Mouse (Mus musculus): ENCODE data around the gene Vmn1r56.
"Not testable (repeated sequence)": the region's sequence is repeated elsewhere in the genome, so short reads cannot be mapped to it uniquely, and the experiment has no call there.

Vmn1r56 gene

GRCm38 (mm10) chr7:5196647-5197046 lies at the start of gene Vmn1r56:
Gene Vmn1r56, minus strand, starts transcription at chr7:5196747.
- not testable (repeated sequence) for H3K27me3 ChIP-seq (ENCODE audit: control insufficient read depth, insufficient read depth, low read length, poor library complexity, severe bottlenecking); DNase-seq (ENCODE audit: low read depth, low spot score)

GRCm38 (mm10) chr7:5218193-5218592 lies 21.6 kb upstream of the Vmn1r56 start, which contains the start of gene Vmn1r57:
Gene Vmn1r57, plus strand, starts transcription at chr7:5218493.
- not testable (repeated sequence) for DNase-seq (ENCODE audit: low read depth, low spot score); H3K27me3 ChIP-seq (ENCODE audit: control insufficient read depth, insufficient read depth, low read length, poor library complexity, severe bottlenecking)

More at GRCm38 (mm10) chr7:5196647-5197046, at the start of gene Vmn1r56:
- H3K36me3 ChIP-seq (ENCODE audit: control insufficient read depth, insufficient read depth, low read length, poor library complexity, severe bottlenecking) = not testable (repeated sequence)

GRCm38 (mm10) chr7:5149570-5149969 lies 47.0 kb downstream of the Vmn1r56 start, which contains the start of gene Vmn1r55:
Gene Vmn1r55, minus strand, starts transcription at chr7:5149670.
- not testable (repeated sequence) for H3K36me3 ChIP-seq (ENCODE audit: control insufficient read depth, insufficient read depth, low read length, poor library complexity, severe bottlenecking); DNase-seq (ENCODE audit: low read depth, low spot score); H3K27me3 ChIP-seq (ENCODE audit: control insufficient read depth, insufficient read depth, low read length, poor library complexity, severe bottlenecking)

More at GRCm38 (mm10) chr7:5218193-5218592, 21.6 kb upstream of the Vmn1r56 start, which contains the start of gene Vmn1r57:
- H3K36me3 ChIP-seq (ENCODE audit: control insufficient read depth, insufficient read depth, low read length, poor library complexity, severe bottlenecking) = not testable (repeated sequence)
